Mouse (Mus musculus) hindbrain, embryonic 13.5 days (tissue): ENCODE results near the gene Gm43191. TPM values are rescaled to one million over a fixed set of nuclear protein-coding genes. Genes with fewer than 3 reads are reported as not detected.

Experiments used
- ATAC-seq: fragments of 200-750 bp; cut with Nextera tagmentation; 2 replicates; pipeline ENCODE4 v1.8.0; 2017; ENCODE audit warnings: moderate TSS enrichment; ENCODE audit not compliant: low FRiP score
- H3K27ac ChIP-seq: fragments of 300-500 bp; sonication (generic); 2 replicates; pipeline ENCODE4 v1.5.1; 2015; ENCODE audit warnings: inconsistent platforms, mild to moderate bottlenecking, moderate library complexity
- H3K27me3 ChIP-seq: fragments of 300-500 bp; sonication (generic); 2 replicates; pipeline ENCODE4 v1.6.1; 2015; ENCODE audit warnings: mild to moderate bottlenecking, inconsistent platforms
- H3K36me3 ChIP-seq: fragments of 300-500 bp; sonication (generic); 2 replicates; pipeline ENCODE4 v1.6.1; 2015; ENCODE audit warnings: mild to moderate bottlenecking, inconsistent platforms
- H3K4me1 ChIP-seq: fragments of 300-500 bp; sonication (generic); replicated peaks from 2 replicates; pipeline ENCODE4 v1.6.1; 2015; ENCODE audit warnings: inconsistent platforms
- H3K4me2 ChIP-seq: fragments of 300-500 bp; sonication (generic); 2 replicates; pipeline ENCODE4 v1.6.1; 2015; ENCODE audit warnings: inconsistent platforms, mild to moderate bottlenecking, moderate library complexity
- H3K4me3 ChIP-seq: fragments of 300-500 bp; sonication (generic); 2 replicates; pipeline ENCODE4 v1.5.1; 2015; ENCODE audit warnings: mild to moderate bottlenecking, inconsistent platforms
- H3K9ac ChIP-seq: fragments of 300-500 bp; sonication (generic); 2 replicates; pipeline ENCODE4 v1.6.1; 2015; ENCODE audit warnings: mild to moderate bottlenecking, inconsistent platforms
- H3K9me3 ChIP-seq: fragments of 300-500 bp; sonication (generic); 2 replicates; pipeline ENCODE4 v1.6.1; 2016; ENCODE audit warnings: inconsistent platforms
- WGBS: fragments of 180-500 bp; shearing (Covaris S2); methylation state at CpG from one replicate; pipeline ENCODE4 v1.1.7; 2015; 5-methylcytosine and 5-hydroxymethylcytosine counted together
- polyA plus RNA-seq: library from polyadenylated mRNA; unstranded; fragments of >200 nt; fragmentation: Nextera tagmentation; extraction: Ambion mirVana; gene quantifications from 2 replicates; pipeline ENCODE4 v1.2.1, GENCODE M21; 2015

The Gm43191 gene
- polyA plus RNA-seq, 1 experiment from 2014 or later: 0.68 TPM

GRCm38 (mm10) chr3:116601781-116602180, 79.3 kb downstream of the Gm43191 start:
- Histone ChIP-seq H3K4me3 (no peak overlapping the region), H3K9ac (no peak overlapping the region), H3K9me3 (no peaks in the 10 kb centered on the region), H3K27ac (no peak overlapping the region), H3K36me3 (0 out of 2 replicates have a peak, but pooled peaks cover 3% of the 10 kb centered on the region), H3K27me3 (no peaks in the 10 kb centered on the region), H3K4me2 (no peak overlapping the region), H3K4me1 (no peaks in the 10 kb centered on the region)
- 89% methylated on average over 5 of the region's 5 CpGs for WGBS
- no peak for ATAC-seq

- Histone ChIP-seq H3K4me1 (peaks cover 1% of the 10 kb centered on the region), H3K27me3 (no peaks in the 10 kb centered on the region), H3K9ac (no peak overlapping the region), H3K27ac (no peak overlapping the region), H3K4me2 (no peak overlapping the region), H3K9me3 (no peaks in the 10 kb centered on the region), H3K4me3 (no peak overlapping the region), H3K36me3 (0 out of 2 replicates have a peak, but pooled peaks cover 1% of the 10 kb centered on the region)
- ATAC-seq: no peak
- WGBS: 91% methylated on average over 5 of the region's 5 CpGs
Measured at GRCm38 (mm10) chr3:116601005-116601404, 80.1 kb downstream of the Gm43191 start.

DNA sequence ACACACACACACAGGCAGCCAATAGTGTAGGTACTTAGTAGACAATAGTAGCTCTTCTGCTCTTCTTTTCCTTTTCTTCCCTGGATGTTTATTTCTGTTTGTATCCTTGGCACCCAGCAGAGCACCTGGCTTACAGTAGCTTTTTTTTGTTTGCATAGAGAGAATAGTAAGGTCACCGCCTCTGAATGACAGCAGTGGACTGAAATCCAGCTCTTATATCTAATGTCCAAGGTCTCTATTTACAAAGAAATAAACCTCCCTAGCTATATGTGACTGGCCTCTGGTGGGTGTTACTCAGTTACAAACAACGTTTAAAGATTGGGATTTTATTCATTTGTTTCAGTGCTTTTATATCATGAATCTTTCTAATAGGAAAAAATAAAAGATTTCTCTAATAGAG, 81.4 kb downstream of the Gm43191 start:
- ATAC-seq: no peak
- WGBS: 95% methylated on average over 2 of the region's 2 CpGs
- H3K9me3 ChIP-seq: no peaks in the 10 kb centered on the region
- H3K36me3 ChIP-seq: no peaks in the 10 kb centered on the region
- H3K4me2 ChIP-seq: no peak overlapping the region
- H3K4me3 ChIP-seq: no peak overlapping the region
- no peak overlapping the region for H3K9ac ChIP-seq
- peaks cover 9% of the 10 kb centered on the region for H3K4me1 ChIP-seq
- no peak overlapping the region for H3K27ac ChIP-seq
- H3K27me3 ChIP-seq: no peaks in the 10 kb centered on the region

DNA sequence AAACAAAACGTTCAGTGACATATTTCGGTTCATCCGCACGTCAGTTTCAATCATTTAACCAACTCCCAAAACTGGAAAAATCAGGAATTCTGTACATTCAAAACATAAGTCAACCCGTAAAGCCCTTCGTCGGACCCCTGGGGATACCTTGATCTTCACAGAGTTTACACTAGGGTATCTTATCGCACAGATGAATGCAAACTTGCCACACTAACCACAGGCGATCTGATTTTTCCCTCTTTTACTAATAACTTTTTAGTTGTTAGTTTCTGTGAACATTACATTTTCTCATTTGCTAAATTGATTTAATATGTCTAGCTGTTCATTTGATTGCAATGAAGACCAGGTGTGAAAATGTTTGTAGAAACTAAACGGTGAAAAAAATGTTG, 85.5 kb downstream of the Gm43191 start:
- H3K4me2 ChIP-seq: peak overlapping the region; percentile 77
- peaks cover 12% of the 10 kb centered on the region for H3K36me3 ChIP-seq
- H3K4me1 ChIP-seq: peaks cover 17% of the 10 kb centered on the region
- peak overlapping the region; percentile 75 for H3K9ac ChIP-seq
- ATAC-seq: no peak
- WGBS: 10% methylated on average over 10 of the region's 10 CpGs
- no peak overlapping the region for H3K27ac ChIP-seq
- H3K4me3 ChIP-seq: peak overlapping the region; percentile 86
- no peaks in the 10 kb centered on the region for H3K27me3 ChIP-seq
- no peaks in the 10 kb centered on the region for H3K9me3 ChIP-seq

- WGBS: under 1% methylated on average over 65 of the region's 65 CpGs
- H3K9me3 ChIP-seq: no peaks in the 10 kb centered on the region
- H3K4me3 ChIP-seq: peak within 1 kb of the TSS; percentile 86
- peak within 1 kb of the TSS; percentile 84 for H3K9ac ChIP-seq
- peaks cover 17% of the 10 kb centered on the region for H3K4me1 ChIP-seq
- peak; percentile 98 for ATAC-seq
- H3K27me3 ChIP-seq: no peaks in the 10 kb centered on the region
- peak within 1 kb of the TSS; percentile 92 for H3K27ac ChIP-seq
- H3K4me2 ChIP-seq: peak within 1 kb of the TSS; percentile 77
- H3K36me3 ChIP-seq: peaks cover 18% of the 10 kb centered on the region
Measured at GRCm38 (mm10) chr3:116594728-116595602, 86.1 kb downstream of the Gm43191 start, which contains the start of gene Sass6. Gene Sass6, plus strand, starts transcription at chr3:116594982.

GRCm38 (mm10) chr3:116594076-116594727, 86.9 kb downstream of the Gm43191 start:
- 2% methylated on average over 22 of the region's 22 CpGs for WGBS
- Histone ChIP-seq H3K27ac (peak overlapping the region; percentile 92), H3K9ac (peak overlapping the region; percentile 84), H3K9me3 (no peaks in the 10 kb centered on the region), H3K27me3 (no peaks in the 10 kb centered on the region), H3K4me2 (peak overlapping the region; percentile 52), H3K4me1 (peaks cover 17% of the 10 kb centered on the region), H3K36me3 (peaks cover 26% of the 10 kb centered on the region), H3K4me3 (peak overlapping the region; percentile 86)
- ATAC-seq: peak; percentile 84

Other genes starting within 250 kb of the Gm43191 start
- gene Rtca, start 173.1 kb downstream of the Gm43191 start, polyA plus RNA-seq: 115 and 120 TPM in 2 replicates
- 11.8 and 12.9 TPM in 2 replicates for gene Dbt, start 168.2 kb downstream of the Gm43191 start, polyA plus RNA-seq
- gene Lrrc39, start 118.3 kb downstream of the Gm43191 start, polyA plus RNA-seq: 0.48 and 0.53 TPM in 2 replicates
- gene Sass6, start 86.3 kb downstream of the Gm43191 start, polyA plus RNA-seq: 18.6 and 21.6 TPM in 2 replicates
- gene Trmt13, start 66.7 kb downstream of the Gm43191 start, polyA plus RNA-seq: 29.8 and 30.3 TPM in 2 replicates
- 62.6 and 63.3 TPM in 2 replicates for gene Mfsd14a, start 18.6 kb downstream of the Gm43191 start, polyA plus RNA-seq
- 6.1 and 7.6 TPM in 2 replicates for gene Slc35a3, start 31.6 kb upstream of the Gm43191 start, polyA plus RNA-seq
- gene Agl, start 126.9 kb upstream of the Gm43191 start, polyA plus RNA-seq: 16.5 and 17.3 TPM in 2 replicates
- gene Frrs1, start 178.2 kb upstream of the Gm43191 start, polyA plus RNA-seq: 3.4 and 3.9 TPM in 2 replicates